Mouse (Mus musculus): ENCODE data around the gene Prkce.

DNA sequence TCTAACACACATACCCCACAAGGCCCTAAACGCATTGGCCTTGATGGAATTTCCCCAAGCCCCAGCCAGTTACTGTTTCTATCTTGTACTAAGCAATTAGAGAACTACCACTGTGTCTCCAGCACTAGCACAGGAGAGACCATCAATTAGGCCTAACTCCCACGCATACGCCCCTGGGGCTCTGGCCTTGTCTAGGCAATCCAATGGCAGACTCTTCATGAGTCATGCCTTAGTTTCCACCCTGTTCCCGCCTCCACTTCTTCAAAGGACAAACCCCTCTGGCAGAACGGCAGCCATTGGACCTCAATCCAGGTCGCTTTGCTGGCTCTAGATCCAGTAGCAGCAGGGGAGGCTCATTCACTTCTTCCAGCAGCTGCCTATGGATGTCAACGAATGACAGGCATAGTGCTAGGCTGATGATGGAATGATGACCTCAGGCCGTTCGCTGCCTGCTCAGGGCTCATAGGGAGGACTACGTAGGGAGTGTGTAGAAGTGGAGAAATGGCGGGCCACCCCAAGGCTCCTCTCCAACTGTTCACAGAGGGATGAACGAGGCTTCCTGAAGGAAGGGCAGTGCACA, 481.4 kb downstream of the Prkce start:
- TF ChIP-seq POLR2A (IDR thresholded peaks at IDR 0.05; ENCODE audit: insufficient read depth, low read depth, low read length) (no peak), CTCF (IDR thresholded peaks at IDR 0.05) (no peak)
